Mouse (Mus musculus): ENCODE results near the gene Clic6.
"Not testable (repeated sequence)": the region's sequence is repeated elsewhere in the genome, so short reads cannot be mapped to it uniquely, and the experiment has no call there.

The Clic6 gene

GRCm38 (mm10) chr16:92472898-92473297 lies 12.6 kb upstream of the Clic6 start:
- DNase-seq = no peak

- no peak for DNase-seq
These were observed 10.3 kb upstream of the Clic6 start for GRCm38 (mm10) chr16:92475093-92475860.

GRCm38 (mm10) chr16:92478561-92479150 lies 6.9 kb upstream of the Clic6 start:
- DNase-seq = peak; percentile 46

- no peak for DNase-seq
These were observed 1.6 kb downstream of the Clic6 start for GRCm38 (mm10) chr16:92487086-92487485.

- peak; percentile 14 for DNase-seq
These were observed 2.0 kb downstream of the Clic6 start for GRCm38 (mm10) chr16:92487489-92487888.

GRCm38 (mm10) chr16:92488456-92488855 lies 2.9 kb downstream of the Clic6 start:
- no peak for DNase-seq

- no peak for DNase-seq
These were observed 3.8 kb downstream of the Clic6 start for GRCm38 (mm10) chr16:92489356-92489755.

- DNase-seq = no peak
These were observed 12.5 kb downstream of the Clic6 start for GRCm38 (mm10) chr16:92497851-92498588.

- no peak for DNase-seq
These were observed 13.0 kb downstream of the Clic6 start for GRCm38 (mm10) chr16:92498589-92498981.

- no peak for DNase-seq
These were observed 13.8 kb downstream of the Clic6 start for GRCm38 (mm10) chr16:92499324-92499723.

- DNase-seq = no peak
These were observed 15.0 kb downstream of the Clic6 start for GRCm38 (mm10) chr16:92500534-92500933.

GRCm38 (mm10) chr16:92503105-92503504 lies 17.6 kb downstream of the Clic6 start:
- DNase-seq = no peak

GRCm38 (mm10) chr16:92507573-92507972 lies 22.0 kb downstream of the Clic6 start:
- no peak for DNase-seq

GRCm38 (mm10) chr16:92510835-92511772 lies 25.6 kb downstream of the Clic6 start:
- DNase-seq = no peak

GRCm38 (mm10) chr16:92511773-92512391 lies 26.3 kb downstream of the Clic6 start:
- DNase-seq = peak; percentile 44

GRCm38 (mm10) chr16:92514896-92515295 lies 29.4 kb downstream of the Clic6 start:
- DNase-seq = not testable (repeated sequence)

- no peak for DNase-seq
These were observed 30.6 kb downstream of the Clic6 start for GRCm38 (mm10) chr16:92516139-92516538.

- no peak for DNase-seq
These were observed 33.2 kb downstream of the Clic6 start for GRCm38 (mm10) chr16:92518718-92519117.

GRCm38 (mm10) chr16:92519820-92520492 lies 34.4 kb downstream of the Clic6 start:
- DNase-seq = peak; percentile 50

GRCm38 (mm10) chr16:92523351-92523750 lies 37.8 kb downstream of the Clic6 start:
- DNase-seq = no peak

GRCm38 (mm10) chr16:92524651-92525050 lies 39.1 kb downstream of the Clic6 start:
- no peak for DNase-seq

GRCm38 (mm10) chr16:92525919-92526318 lies 40.4 kb downstream of the Clic6 start:
- no peak for DNase-seq

Data from thymus, postnatal 25 days (tissue).